Mouse (Mus musculus) lung, postnatal 0 days (tissue): ENCODE measurements at regions not wholly inside any gene's neighbourhood (a gene's known extent, or its start where the extent isn't known, plus 50 kb on each side); places are given as distances from the start of the nearest gene placed in this dataset.

Source experiments
- ATAC-seq: fragments of 200-750 bp; cut with Nextera tagmentation; 2 replicates; pipeline ENCODE4 v1.8.0; 2017; ENCODE audit warnings: moderate library complexity
- DNase-seq: peaks from one replicate; pipeline ENCODE4 v3.0.0-alpha.2; 2016; ENCODE audit warnings: low spot score
- H3K27ac ChIP-seq: fragments of 300-500 bp; sonication (generic); 2 replicates; pipeline ENCODE4 v1.5.1; 2014; ENCODE audit warnings: antibody characterized with exemption, mild to moderate bottlenecking, low read length, mixed read lengths
- H3K27me3 ChIP-seq: fragments of 300-500 bp; sonication (generic); replicated peaks from 2 replicates; pipeline ENCODE4 v1.6.1; 2014; ENCODE audit warnings: low read length, mixed read lengths; ENCODE audit not compliant: insufficient read depth
- H3K36me3 ChIP-seq: fragments of 300-500 bp; sonication (generic); 2 replicates; pipeline ENCODE4 v1.6.1; 2014; ENCODE audit warnings: low read length, mixed read lengths; ENCODE audit not compliant: insufficient read depth
- H3K4me1 ChIP-seq: fragments of 300-500 bp; sonication (generic); 2 replicates; pipeline ENCODE4 v1.6.1; 2014; ENCODE audit warnings: antibody characterized with exemption, low read depth, low read length, mixed read lengths; ENCODE audit not compliant: insufficient read depth
- H3K4me2 ChIP-seq: fragments of 300-500 bp; sonication (generic); replicated peaks from 2 replicates; pipeline ENCODE4 v1.6.1; 2014; ENCODE audit warnings: low read depth, mild to moderate bottlenecking, low read length, moderate library complexity, mixed read lengths
- H3K4me3 ChIP-seq: fragments of 300-500 bp; sonication (generic); 2 replicates; pipeline ENCODE4 v1.5.1; 2014; ENCODE audit warnings: low read depth, low read length
- H3K9ac ChIP-seq: fragments of 300-500 bp; sonication (generic); replicated peaks from 2 replicates; pipeline ENCODE4 v1.6.1; 2014; ENCODE audit warnings: low read depth, mild to moderate bottlenecking
- H3K9me3 ChIP-seq: fragments of 300-500 bp; sonication (generic); 2 replicates; pipeline ENCODE4 v1.6.1; 2016; ENCODE audit warnings: low read length, mixed read lengths
- CTCF ChIP-seq: IDR thresholded peaks from 2 replicates; pipeline ENCODE4 v1.5.1; 2016; ENCODE audit warnings: antibody characterized with exemption, mild to moderate bottlenecking
- EP300 ChIP-seq: IDR thresholded peaks from 2 replicates; pipeline ENCODE4 v1.6.1; 2016; ENCODE audit warnings: antibody characterized with exemption, mild to moderate bottlenecking, control low read depth
- WGBS: fragments of 180-500 bp; shearing (Covaris S2); extraction: QIAGEN DNeasy Blood & Tissue Kit; methylation state at CpG from one replicate; pipeline ENCODE4 v1.1.7; 2014; 5-methylcytosine and 5-hydroxymethylcytosine counted together

- H3K9ac ChIP-seq: no peak overlapping the region
- H3K4me2 ChIP-seq: no peak overlapping the region
- no peak for ATAC-seq
- H3K27me3 ChIP-seq: no peaks in the 10 kb centered on the region
- TF ChIP-seq EP300: no peak
- TF ChIP-seq CTCF: no peak
- WGBS: 66% methylated on average over 3 of the region's 3 CpGs
- H3K4me1 ChIP-seq: no peaks in the 10 kb centered on the region
- no peak overlapping the region for H3K27ac ChIP-seq
- no peaks in the 10 kb centered on the region for H3K9me3 ChIP-seq
- no peak for DNase-seq
- no peak overlapping the region for H3K4me3 ChIP-seq
- H3K36me3 ChIP-seq: no peaks in the 10 kb centered on the region
Measured at GRCm38 (mm10) chr7:67895166-67895565, 57.5 kb upstream of the Igf1r start.

- Histone ChIP-seq H3K4me2 (no peak overlapping the region), H3K36me3 (no peaks in the 10 kb centered on the region), H3K4me3 (no peak overlapping the region), H3K27ac (no peak overlapping the region), H3K9ac (no peak overlapping the region), H3K4me1 (no peaks in the 10 kb centered on the region), H3K9me3 (no peaks in the 10 kb centered on the region), H3K27me3 (no peaks in the 10 kb centered on the region)
- 40% methylated on average over 3 of the region's 3 CpGs for WGBS
- ATAC-seq (no peak), DNase-seq (no peak)
- no peak for TF ChIP-seq CTCF
- no peak for TF ChIP-seq EP300
Measured at GRCm38 (mm10) chr7:67892917-67893316, 59.7 kb upstream of the Igf1r start.

DNA sequence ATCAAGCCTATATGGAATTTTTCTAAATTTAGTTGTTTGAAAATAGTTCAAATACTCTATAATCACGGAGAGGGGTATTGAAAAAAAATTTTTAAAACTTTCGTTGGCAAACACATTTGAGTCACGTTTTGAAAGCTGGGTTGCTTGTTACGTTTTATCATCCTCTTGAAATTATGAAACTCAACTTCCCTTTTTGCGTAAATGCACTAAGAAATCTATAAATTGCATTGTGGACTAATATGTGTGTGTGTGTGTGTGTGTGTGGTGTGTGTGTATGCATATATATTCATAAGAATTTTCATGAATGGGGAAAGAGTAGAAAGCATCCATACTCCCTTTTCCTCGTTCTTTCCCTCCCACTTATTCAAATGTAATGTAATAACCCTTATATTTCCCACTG, 69.6 kb upstream of the Igf1r start:
- no peaks in the 10 kb centered on the region for H3K27me3 ChIP-seq
- H3K9ac ChIP-seq: no peak overlapping the region
- TF ChIP-seq EP300 (no peak), CTCF (no peak)
- ATAC-seq (no peak), DNase-seq (no peak)
- no peak overlapping the region for H3K27ac ChIP-seq
- H3K4me1 ChIP-seq: no peaks in the 10 kb centered on the region
- no peaks in the 10 kb centered on the region for H3K9me3 ChIP-seq
- no peak overlapping the region for H3K4me3 ChIP-seq
- no peak overlapping the region for H3K4me2 ChIP-seq
- WGBS: 63% methylated on average over 6 of the region's 6 CpGs
- no peaks in the 10 kb centered on the region for H3K36me3 ChIP-seq

GRCm38 (mm10) chr7:67882606-67883005, 70.0 kb upstream of the Igf1r start:
- no peaks in the 10 kb centered on the region for H3K36me3 ChIP-seq
- H3K4me1 ChIP-seq: no peaks in the 10 kb centered on the region
- H3K27ac ChIP-seq: no peak overlapping the region
- DNase-seq (no peak), ATAC-seq (no peak)
- no peak overlapping the region for H3K9ac ChIP-seq
- no peak overlapping the region for H3K4me3 ChIP-seq
- WGBS: 72% methylated on average over 8 of the region's 8 CpGs
- no peak for TF ChIP-seq EP300
- TF ChIP-seq CTCF: no peak
- no peaks in the 10 kb centered on the region for H3K27me3 ChIP-seq
- H3K4me2 ChIP-seq: no peak overlapping the region
- H3K9me3 ChIP-seq: no peaks in the 10 kb centered on the region

DNA sequence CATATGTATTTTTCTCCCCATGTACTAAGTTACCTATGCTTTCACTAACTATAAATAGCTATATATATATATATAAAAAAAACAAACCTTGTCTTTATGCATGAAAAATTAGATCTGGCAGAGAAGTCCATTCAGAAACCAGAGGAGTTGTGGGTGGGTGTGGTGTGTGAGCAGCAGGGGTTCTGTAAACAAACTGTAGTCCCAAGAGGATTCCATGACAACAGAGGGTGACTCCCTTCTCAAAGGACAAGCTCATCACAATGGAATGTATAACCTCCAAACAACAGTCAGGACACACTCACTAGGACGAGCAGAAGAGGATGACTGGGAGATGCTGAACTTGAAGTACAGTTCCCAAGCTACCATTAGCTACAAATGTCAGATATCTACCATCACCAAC, 74.4 kb upstream of the Igf1r start:
- 20% methylated on average over 1 of the region's 1 CpGs for WGBS
- Histone ChIP-seq H3K36me3 (no peaks in the 10 kb centered on the region), H3K4me1 (no peaks in the 10 kb centered on the region), H3K9ac (no peak overlapping the region), H3K4me3 (no peak overlapping the region), H3K27ac (no peak overlapping the region), H3K27me3 (no peaks in the 10 kb centered on the region), H3K4me2 (no peak overlapping the region), H3K9me3 (no peaks in the 10 kb centered on the region)
- ATAC-seq: peak; percentile 84
- TF ChIP-seq CTCF (no peak), EP300 (no peak)
- peak; percentile 57 for DNase-seq

DNA sequence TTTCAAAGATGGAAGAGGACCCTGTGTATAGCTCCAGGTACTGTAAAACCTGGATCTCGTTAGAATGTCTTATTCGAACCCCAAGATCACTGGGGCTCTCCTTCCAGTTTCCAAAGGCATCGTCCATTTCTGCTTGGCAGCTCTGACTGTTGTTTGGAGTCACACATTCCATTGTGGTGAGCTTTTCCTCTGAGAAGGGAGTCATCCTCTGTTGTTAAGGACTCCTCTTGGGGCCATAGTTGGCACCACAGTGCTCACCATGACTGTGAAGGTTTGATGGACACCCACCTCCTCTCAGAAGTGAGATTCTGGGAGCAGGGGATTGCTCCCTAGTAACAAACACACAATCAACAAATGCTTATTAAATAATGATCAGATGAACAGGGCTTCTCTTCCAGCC, 75.0 kb upstream of the Igf1r start:
- no peaks in the 10 kb centered on the region for H3K9me3 ChIP-seq
- H3K4me3 ChIP-seq: no peak overlapping the region
- H3K36me3 ChIP-seq: no peaks in the 10 kb centered on the region
- WGBS: 60% methylated on average over 3 of the region's 3 CpGs
- H3K4me2 ChIP-seq: no peak overlapping the region
- H3K27ac ChIP-seq: no peak overlapping the region
- ATAC-seq: peak; percentile 41; the same call in 1 of the 2 replicates
- no peak for TF ChIP-seq EP300
- no peak for TF ChIP-seq CTCF
- DNase-seq: peak; percentile 18
- no peak overlapping the region for H3K9ac ChIP-seq
- H3K4me1 ChIP-seq: no peaks in the 10 kb centered on the region
- H3K27me3 ChIP-seq: no peaks in the 10 kb centered on the region
